Mouse (Mus musculus) C2C12 (cell line): ENCODE results near the gene Rbx1.

ENCODE experiments used
- CEBPB ChIP-seq: IDR thresholded peaks from one replicate; pipeline ENCODE4 v1.6.1; 2011; ENCODE audit warnings: low read depth, mild to moderate bottlenecking, control low read depth, moderate library complexity
- CTCF ChIP-seq: IDR thresholded peaks from one replicate; pipeline ENCODE4 v1.5.1; 2011; ENCODE audit not compliant: control insufficient read depth, insufficient read depth, insufficient read length
- FOSL1 ChIP-seq: IDR thresholded peaks from one replicate; pipeline ENCODE4 v1.8.0; 2011; ENCODE audit warnings: mild to moderate bottlenecking, low read length; ENCODE audit not compliant: poor library complexity, insufficient read depth, severe bottlenecking
- USF1 ChIP-seq: IDR thresholded peaks from one replicate; pipeline ENCODE4 v1.6.1; 2011; ENCODE audit warnings: low read depth, mild to moderate bottlenecking, control low read depth, moderate library complexity

DNA sequence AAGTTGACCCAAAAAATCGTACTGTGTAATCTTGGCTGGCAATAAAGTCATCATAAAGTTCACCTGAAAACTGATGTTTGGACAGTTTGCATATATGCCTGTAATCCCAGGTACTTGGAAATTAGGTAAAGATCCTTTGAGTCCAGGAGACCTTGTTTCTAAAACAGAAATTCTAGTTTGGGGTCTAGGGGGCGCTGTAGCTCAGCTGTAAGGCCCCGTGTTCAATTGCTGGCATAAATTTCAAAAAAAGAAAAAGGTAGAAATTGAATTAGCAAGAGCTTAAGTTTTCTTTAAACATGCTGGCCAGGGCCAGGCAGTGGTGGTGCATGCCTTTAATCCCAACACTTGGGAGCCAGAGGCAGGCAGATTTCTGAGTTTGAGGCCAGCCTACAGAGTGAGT lies 9.6 kb downstream of the Rbx1 start:
- TF ChIP-seq CTCF (no peak), USF1 (no peak), FOSL1 (no peak), CEBPB (no peak)
